Mouse (Mus musculus) olfactory bulb, adult 2 months (tissue): Measurements from ENCODE around the gene Tom1.

ENCODE experiments used
- CTCF ChIP-seq: fragments of 200-500 bp; IDR thresholded peaks from 2 replicates; pipeline ENCODE4 v1.5.1; 2012; ENCODE audit warnings: low read depth, mild to moderate bottlenecking, low read length, moderate library complexity; ENCODE audit not compliant: insufficient read depth
- POLR2A ChIP-seq: fragments of 200-500 bp; IDR thresholded peaks from 2 replicates; pipeline ENCODE4 v1.6.1; 2012; ENCODE audit warnings: mild to moderate bottlenecking, low read depth, low read length, moderate library complexity; ENCODE audit not compliant: insufficient read depth

DNA sequence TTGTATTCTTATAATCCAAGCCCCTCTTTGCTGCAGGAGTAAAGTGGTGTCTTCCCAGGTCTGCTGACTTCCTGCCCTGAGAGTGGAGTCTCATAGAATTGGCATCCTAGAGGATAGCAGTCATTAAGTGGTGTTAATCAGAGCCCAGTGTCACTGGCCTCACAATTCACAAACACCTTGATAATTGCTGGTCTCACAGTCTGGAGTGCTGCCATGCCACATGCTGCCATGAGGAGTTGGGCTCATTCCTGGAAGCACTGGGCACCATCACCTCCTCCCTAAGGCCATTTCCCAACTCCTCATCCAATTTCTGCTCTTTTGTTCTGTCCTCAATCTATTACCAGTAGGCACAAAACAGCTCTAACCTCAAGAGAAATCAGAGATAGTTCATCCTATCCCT is 2.1 kb downstream of the Tom1 start:
- TF ChIP-seq CTCF, result no peak
- no peak for TF ChIP-seq POLR2A
